Mouse (Mus musculus) intestine, embryonic 16.5 days (tissue): ENCODE results near the gene Ecsit. TPM values are rescaled to one million over a fixed set of nuclear protein-coding genes. Genes with fewer than 3 reads are reported as not detected.

Source experiments
- ATAC-seq: fragments of 200-750 bp; cut with Nextera tagmentation; 2 replicates; pipeline ENCODE4 v1.8.0; 2017; ENCODE audit warnings: moderate TSS enrichment, moderate library complexity
- H3K27ac ChIP-seq: fragments of 300-500 bp; sonication (generic); 2 replicates; pipeline ENCODE4 v1.5.1; 2014; ENCODE audit warnings: mild to moderate bottlenecking, low read length
- H3K27me3 ChIP-seq: fragments of 300-500 bp; sonication (generic); replicated peaks from 2 replicates; pipeline ENCODE4 v1.6.1; 2014; ENCODE audit warnings: low read length, control low read depth, mixed read lengths; ENCODE audit not compliant: control insufficient read depth, insufficient read depth
- H3K36me3 ChIP-seq: fragments of 300-500 bp; sonication (generic); 2 replicates; pipeline ENCODE4 v1.6.1; 2014; ENCODE audit warnings: low read length, control low read depth; ENCODE audit not compliant: control insufficient read depth, insufficient read depth
- H3K4me1 ChIP-seq: fragments of 300-500 bp; sonication (generic); 2 replicates; pipeline ENCODE4 v1.6.1; 2014; ENCODE audit warnings: low read length, control low read depth, mixed read lengths; ENCODE audit not compliant: control insufficient read depth, insufficient read depth
- H3K4me2 ChIP-seq: fragments of 300-500 bp; sonication (generic); 2 replicates; pipeline ENCODE4 v1.6.1; 2014; ENCODE audit warnings: low read depth, low read length, control low read depth
- H3K4me3 ChIP-seq: fragments of 300-500 bp; sonication (generic); 2 replicates; pipeline ENCODE4 v1.5.1; 2014; ENCODE audit warnings: mild to moderate bottlenecking, low read length
- H3K9ac ChIP-seq: fragments of 300-500 bp; sonication (generic); 2 replicates; pipeline ENCODE4 v1.6.1; 2014; ENCODE audit warnings: low read depth, low read length
- H3K9me3 ChIP-seq: fragments of 300-500 bp; sonication (generic); 2 replicates; pipeline ENCODE4 v1.6.1; 2016; ENCODE audit warnings: low read length, control low read depth; ENCODE audit not compliant: control insufficient read depth
- WGBS: fragments of 180-500 bp; shearing (Covaris S2); extraction: QIAGEN DNeasy Blood & Tissue Kit; methylation state at CpG from one replicate; pipeline ENCODE4 v1.1.7; 2014; 5-methylcytosine and 5-hydroxymethylcytosine counted together
- polyA plus RNA-seq: library from polyadenylated mRNA; unstranded; fragments of >200 nt; fragmentation: Nextera tagmentation; extraction: Ambion mirVana; gene quantifications from 2 replicates; pipeline ENCODE4 v1.2.1, GENCODE M21; 2015

The Ecsit gene
- polyA plus RNA-seq, 1 experiment from 2014 or later, result 54.2 TPM

- ATAC-seq, result peak; percentile 98
- Histone ChIP-seq H3K36me3 (no peaks in the 10 kb centered on the region; the same call in 1 of the 2 replicates), H3K9ac (peak within 1 kb of the TSS; percentile 91), H3K4me2 (peak within 1 kb of the TSS; percentile 58), H3K27me3 (no peaks in the 10 kb centered on the region), H3K4me1 (peaks cover 7% of the 10 kb centered on the region), H3K4me3 (peak within 1 kb of the TSS; percentile 78), H3K27ac (peak within 1 kb of the TSS; percentile 98), H3K9me3 (no peaks in the 10 kb centered on the region)
- under 1% methylated on average over 78 of the region's 87 CpGs for WGBS
These were observed 14.3 kb downstream of the Ecsit start, which contains the start of the genes Gm49318 and Zfp653 for GRCm38 (mm10) chr9:22070791-22071573. TSS of gene Gm49318 (minus strand) at chr9:22071259. TSS of gene Zfp653 (minus strand) at chr9:22071376.

DNA sequence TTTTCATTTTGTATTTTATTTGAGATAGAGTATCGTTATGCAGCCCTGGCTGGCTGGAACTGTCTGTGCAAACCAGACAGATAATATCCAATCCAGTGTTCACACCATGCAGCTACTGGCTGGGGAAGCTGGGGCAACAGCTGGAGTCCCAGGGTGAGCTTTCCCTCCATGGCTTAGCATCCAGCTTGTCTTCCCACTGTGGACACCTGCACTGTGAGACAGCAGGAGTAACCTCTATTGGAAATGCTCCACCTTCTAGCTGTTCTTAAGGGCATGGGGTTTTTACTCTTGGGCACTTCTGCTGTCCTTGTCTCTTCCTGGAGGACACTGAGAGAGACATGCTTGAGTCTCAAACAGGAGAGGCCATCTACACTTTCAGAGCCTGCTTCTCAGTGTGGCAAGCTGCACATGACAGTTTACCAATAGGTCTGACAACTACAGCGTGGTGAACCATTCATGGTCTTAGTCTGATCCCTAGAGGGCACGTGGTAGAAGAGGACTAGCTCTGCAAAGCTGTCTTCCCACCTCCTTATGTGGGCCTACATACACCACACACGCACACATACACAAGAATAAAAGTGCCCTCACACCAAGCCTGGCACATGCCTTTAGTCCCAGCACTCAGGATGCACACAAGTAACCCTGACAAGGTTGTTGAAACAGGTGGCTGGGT, 15.2 kb downstream of the Ecsit start:
- Histone ChIP-seq H3K4me3 (peak overlapping the region; percentile 78), H3K36me3 (peaks cover 7% of the 10 kb centered on the region), H3K4me2 (peak overlapping the region; percentile 58), H3K9me3 (no peaks in the 10 kb centered on the region), H3K9ac (peak overlapping the region; percentile 91), H3K27me3 (no peaks in the 10 kb centered on the region), H3K4me1 (peaks cover 7% of the 10 kb centered on the region), H3K27ac (peak overlapping the region; percentile 65)
- WGBS, result 66% methylated on average over 4 of the region's 4 CpGs
- ATAC-seq, result peak; percentile 6; the same call in 1 of the 2 replicates

- ATAC-seq, result no peak
- Histone ChIP-seq H3K27ac (no peak overlapping the region), H3K36me3 (peaks cover 20% of the 10 kb centered on the region), H3K4me2 (no peak overlapping the region), H3K9me3 (no peaks in the 10 kb centered on the region), H3K4me3 (no peak overlapping the region), H3K27me3 (no peaks in the 10 kb centered on the region), H3K4me1 (peaks cover 7% of the 10 kb centered on the region), H3K9ac (no peak overlapping the region)
- 86% methylated on average over 5 of the region's 5 CpGs for WGBS
These were observed 18.0 kb downstream of the Ecsit start for GRCm38 (mm10) chr9:22067195-22067594.

- Histone ChIP-seq H3K4me1 (peaks cover 7% of the 10 kb centered on the region), H3K36me3 (peaks cover 24% of the 10 kb centered on the region), H3K4me2 (no peak overlapping the region), H3K27ac (no peak overlapping the region), H3K4me3 (no peak overlapping the region), H3K9me3 (no peaks in the 10 kb centered on the region), H3K9ac (no peak overlapping the region), H3K27me3 (no peaks in the 10 kb centered on the region)
- no peak for ATAC-seq
- WGBS, result 77% methylated on average over 3 of the region's 3 CpGs
These were observed 18.8 kb downstream of the Ecsit start for GRCm38 (mm10) chr9:22066433-22066832.

DNA sequence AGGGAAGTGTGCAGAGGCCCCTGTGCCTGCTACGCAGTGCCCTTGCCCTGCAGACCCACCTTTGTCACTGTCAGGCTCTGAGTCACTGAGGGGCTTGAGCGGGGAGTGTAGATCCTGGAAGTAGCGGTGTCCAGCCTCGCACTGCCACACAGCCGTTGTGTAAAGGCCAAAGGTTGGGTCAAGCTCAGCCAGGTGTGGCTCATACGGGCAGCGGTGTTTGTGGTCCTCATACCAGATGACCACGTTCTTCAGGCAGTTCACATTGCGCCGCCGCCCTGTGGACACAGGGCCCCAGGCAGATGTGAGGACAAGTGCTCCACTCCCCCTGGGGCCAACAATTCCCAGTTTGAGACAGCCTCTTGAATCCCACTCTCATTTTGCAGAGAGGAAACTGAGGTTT, 19.6 kb downstream of the Ecsit start:
- Histone ChIP-seq H3K4me2 (no peak overlapping the region), H3K4me1 (peaks cover 7% of the 10 kb centered on the region), H3K9ac (no peak overlapping the region), H3K4me3 (no peak overlapping the region), H3K27ac (no peak overlapping the region), H3K36me3 (peaks cover 25% of the 10 kb centered on the region), H3K27me3 (no peaks in the 10 kb centered on the region), H3K9me3 (no peaks in the 10 kb centered on the region)
- 91% methylated on average over 11 of the region's 11 CpGs for WGBS
- no peak for ATAC-seq

DNA sequence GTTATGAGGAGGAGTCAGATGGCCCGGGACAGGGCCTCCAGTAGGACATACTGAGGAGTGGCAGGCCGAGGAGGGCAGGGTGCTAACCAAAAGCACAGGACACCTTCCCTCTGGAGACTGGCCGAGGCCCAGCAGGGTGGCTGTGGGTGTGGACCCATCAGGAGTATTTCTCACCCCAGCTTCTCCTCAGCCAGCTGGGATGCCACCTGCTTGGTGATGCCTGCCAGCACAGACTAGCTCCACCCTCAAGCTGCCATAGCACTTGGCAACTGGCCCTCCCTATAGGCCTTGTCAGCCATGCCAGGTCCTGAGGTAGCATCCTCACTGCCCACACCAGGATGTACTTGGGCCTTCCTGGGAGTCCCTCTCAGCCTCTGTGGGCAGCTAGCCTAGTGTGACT, 20.9 kb downstream of the Ecsit start:
- ATAC-seq, result no peak
- peaks cover 30% of the 10 kb centered on the region for H3K36me3 ChIP-seq
- H3K4me1 ChIP-seq, result no peaks in the 10 kb centered on the region
- no peak overlapping the region for H3K9ac ChIP-seq
- WGBS, result 82% methylated on average over 3 of the region's 3 CpGs
- H3K4me2 ChIP-seq, result no peak overlapping the region
- H3K9me3 ChIP-seq, result no peaks in the 10 kb centered on the region
- H3K27me3 ChIP-seq, result no peaks in the 10 kb centered on the region
- no peak overlapping the region for H3K4me3 ChIP-seq
- no peak overlapping the region for H3K27ac ChIP-seq

GRCm38 (mm10) chr9:22061339-22061738, 23.9 kb downstream of the Ecsit start:
- Histone ChIP-seq H3K9me3 (no peaks in the 10 kb centered on the region), H3K4me1 (no peaks in the 10 kb centered on the region), H3K27me3 (no peaks in the 10 kb centered on the region), H3K4me3 (no peak overlapping the region), H3K36me3 (peaks cover 44% of the 10 kb centered on the region), H3K27ac (no peak overlapping the region), H3K9ac (no peak overlapping the region), H3K4me2 (no peak overlapping the region)
- 79% methylated on average over 2 of the region's 2 CpGs for whole genome bisulfite sequencing
- no peak for ATAC-seq

DNA sequence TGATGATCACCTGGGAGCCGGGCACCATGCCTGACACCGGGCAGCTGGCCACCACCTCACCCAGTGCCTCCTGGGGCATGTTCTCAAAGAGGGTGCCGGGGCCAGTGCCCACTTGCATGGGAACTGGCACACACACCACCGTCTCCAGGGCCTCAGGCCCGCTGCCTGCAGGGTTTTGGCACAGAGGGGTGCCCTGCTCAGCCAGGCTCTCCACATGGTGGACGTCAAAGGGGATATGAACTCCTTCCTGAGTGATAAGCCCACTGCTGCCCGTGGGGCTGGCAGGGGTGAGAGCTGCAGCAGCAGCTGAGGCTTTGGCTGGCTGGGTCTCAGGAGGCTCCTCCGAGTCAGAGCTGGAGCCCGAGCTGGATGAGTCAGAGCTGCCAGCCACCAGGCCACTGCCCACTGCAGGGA, 27.2 kb downstream of the Ecsit start:
- no peaks in the 10 kb centered on the region for H3K9me3 ChIP-seq
- 87% methylated on average over 9 of the region's 9 CpGs for WGBS
- H3K4me2 ChIP-seq, result no peak overlapping the region
- peaks cover 16% of the 10 kb centered on the region for H3K27me3 ChIP-seq
- H3K4me3 ChIP-seq, result no peak overlapping the region
- H3K27ac ChIP-seq, result no peak overlapping the region
- peaks cover 8% of the 10 kb centered on the region; the same call in 1 of the 2 replicates for H3K4me1 ChIP-seq
- no peak overlapping the region for H3K9ac ChIP-seq
- peaks cover 26% of the 10 kb centered on the region for H3K36me3 ChIP-seq
- no peak for ATAC-seq

- 91% methylated on average over 9 of the region's 9 CpGs for WGBS
- ATAC-seq, result no peak
These were observed 28.2 kb downstream of the Ecsit start for GRCm38 (mm10) chr9:22057031-22057517.

More at GRCm38 (mm10) chr9:22057031-22057517, 28.2 kb downstream of the Ecsit start:
- peaks cover 24% of the 10 kb centered on the region for H3K36me3 ChIP-seq
- H3K4me3 ChIP-seq, result no peak overlapping the region
- no peak overlapping the region for H3K9ac ChIP-seq
- H3K4me1 ChIP-seq, result peaks cover 8% of the 10 kb centered on the region; the same call in 1 of the 2 replicates
- no peak overlapping the region for H3K4me2 ChIP-seq
- no peaks in the 10 kb centered on the region for H3K9me3 ChIP-seq
- H3K27me3 ChIP-seq, result peaks cover 23% of the 10 kb centered on the region
- no peak overlapping the region for H3K27ac ChIP-seq
